Mouse (Mus musculus) megakaryocyte-erythroid progenitor cell, adult 5-6 weeks (primary cell): Measurements from ENCODE around the gene Lrtm1. TPM values are rescaled to one million over a fixed set of nuclear protein-coding genes. Genes with fewer than 3 reads are reported as not detected.

ENCODE experiments used
- ATAC-seq: replicated peaks from 2 replicates; pipeline ENCODE4 v1.8.0; 2016; ENCODE audit warnings: mild to moderate bottlenecking, inconsistent platforms; ENCODE audit not compliant: severe bottlenecking, poor library complexity, low FRiP score, low TSS enrichment
- total RNA-seq, 2 experiments: library from RNA; stranded (forward) in 1 of 2; stranded (reverse) in 1 of 2; fragments of 200-1000, 215-1000 nt in 1 of 2; fragments of >200 nt in 1 of 2; fragmentation: Nextera tagmentation in 1 of 2; gene quantifications; 2 replicates each; pipeline ENCODE4 v1.2.3; 2014 to 2017

The Lrtm1 gene
- total RNA-seq (2014; fragmentation: Nextera tagmentation) (not detected in 2 replicates), total RNA-seq (2017) (not detected in 2 replicates)

GRCm38 (mm10) chr14:29017883-29018282, at the start of gene Lrtm1:
TSS of gene Lrtm1 (plus strand) at chr14:29018208.
- no peak for ATAC-seq

GRCm38 (mm10) chr14:28969247-28969646, 48.8 kb upstream of the Lrtm1 start:
- ATAC-seq = no peak

- ATAC-seq = no peak
Measured at GRCm38 (mm10) chr14:28972620-28973019, 45.4 kb upstream of the Lrtm1 start.

GRCm38 (mm10) chr14:28979230-28979629, 38.8 kb upstream of the Lrtm1 start:
- ATAC-seq = no peak

GRCm38 (mm10) chr14:28980482-28980881, 37.5 kb upstream of the Lrtm1 start:
- ATAC-seq = no peak

- ATAC-seq = no peak
Measured at GRCm38 (mm10) chr14:28984276-28984675, 33.7 kb upstream of the Lrtm1 start.

- ATAC-seq = no peak
Measured at GRCm38 (mm10) chr14:28988211-28988900, 29.7 kb upstream of the Lrtm1 start.

GRCm38 (mm10) chr14:28996569-28996968, 21.4 kb upstream of the Lrtm1 start:
- no peak for ATAC-seq

GRCm38 (mm10) chr14:29005228-29005840, 12.7 kb upstream of the Lrtm1 start:
- ATAC-seq = no peak

GRCm38 (mm10) chr14:29009644-29010043, 8.4 kb upstream of the Lrtm1 start:
- ATAC-seq = no peak

GRCm38 (mm10) chr14:29013161-29013560, 4.8 kb upstream of the Lrtm1 start:
- no peak for ATAC-seq

GRCm38 (mm10) chr14:29014680-29015079, 3.3 kb upstream of the Lrtm1 start:
- no peak for ATAC-seq

GRCm38 (mm10) chr14:29015896-29016295, 2.1 kb upstream of the Lrtm1 start:
- ATAC-seq = no peak

GRCm38 (mm10) chr14:29018316-29019000, 450 bp downstream of the Lrtm1 start:
- no peak for ATAC-seq

- no peak for ATAC-seq
Measured at GRCm38 (mm10) chr14:29021295-29021694, 3.3 kb downstream of the Lrtm1 start.

- no peak for ATAC-seq
Measured at GRCm38 (mm10) chr14:29023246-29023645, 5.2 kb downstream of the Lrtm1 start.

GRCm38 (mm10) chr14:29025335-29025734, 7.3 kb downstream of the Lrtm1 start:
- ATAC-seq = no peak

GRCm38 (mm10) chr14:29027276-29027675, 9.3 kb downstream of the Lrtm1 start:
- ATAC-seq = no peak

GRCm38 (mm10) chr14:29028391-29029106, 10.5 kb downstream of the Lrtm1 start:
- no peak for ATAC-seq

- ATAC-seq = no peak
Measured at GRCm38 (mm10) chr14:29029107-29029469, 11.1 kb downstream of the Lrtm1 start.
